Mouse (Mus musculus) spleen, adult 2 months (tissue): ENCODE measurements around the gene Gm20388. TPM values are rescaled to one million over a fixed set of nuclear protein-coding genes. Genes with fewer than 3 reads are reported as not detected.

Experiments used
- DNase-seq, 2 experiments: peaks; one replicate each; pipeline versions ENCODE4 v3.0.0 to v3.0.0-alpha.2; 2012 to 2021; ENCODE audit warnings: low spot score in 2 of 2, low read depth in 1 of 2
- H3K27ac ChIP-seq: fragments of 200-500 bp; 2 replicates; pipeline ENCODE4 v1.5.1; 2012; ENCODE audit warnings: low read length, inconsistent platforms; ENCODE audit not compliant: insufficient read depth
- H3K27me3 ChIP-seq: fragments of 200-500 bp; 2 replicates; pipeline ENCODE4 v1.6.1; 2012; ENCODE audit warnings: mild to moderate bottlenecking, moderate library complexity, low read length, inconsistent platforms; ENCODE audit not compliant: control insufficient read depth, insufficient read depth
- H3K36me3 ChIP-seq: fragments of 200-500 bp; 2 replicates; pipeline ENCODE4 v1.6.1; 2012; ENCODE audit warnings: mild to moderate bottlenecking, low read length, inconsistent platforms; ENCODE audit not compliant: control insufficient read depth, insufficient read depth
- H3K4me1 ChIP-seq: fragments of 200-500 bp; 2 replicates; pipeline ENCODE4 v1.6.1; 2011; ENCODE audit warnings: inconsistent platforms; ENCODE audit not compliant: control insufficient read depth, insufficient read depth, insufficient read length
- H3K4me3 ChIP-seq: fragments of 200-500 bp; 2 replicates; pipeline ENCODE4 v1.5.1; 2011; ENCODE audit warnings: mild to moderate bottlenecking, inconsistent platforms; ENCODE audit not compliant: insufficient read depth, insufficient read length; ENCODE audit errors: extremely low read depth
- CTCF ChIP-seq: fragments of 200-500 bp; IDR thresholded peaks from 2 replicates; pipeline ENCODE4 v1.5.1; 2011; ENCODE audit warnings: mild to moderate bottlenecking, inconsistent platforms; ENCODE audit not compliant: insufficient read depth, insufficient read length, insufficient replicate concordance; ENCODE audit errors: extremely low read depth
- POLR2A ChIP-seq: fragments of 200-500 bp; IDR thresholded peaks from 2 replicates; pipeline ENCODE4 v1.6.1; 2011; ENCODE audit warnings: low read depth, low read length, inconsistent platforms
- WGBS: fragments of 180-500 bp; shearing (Covaris S2); methylation state at CpG from one replicate; pipeline ENCODE4 v1.1.7; 2018; 5-methylcytosine and 5-hydroxymethylcytosine counted together
- polyA plus RNA-seq: library from polyadenylated mRNA; depleted of rRNA; stranded (reverse); fragments of >200 nt; gene quantifications from 2 replicates; pipeline ENCODE4 v1.2.3, GENCODE M21; 2012

The Gm20388 gene
- polyA plus RNA-seq, 1 experiment, result 26.1 TPM

DNA sequence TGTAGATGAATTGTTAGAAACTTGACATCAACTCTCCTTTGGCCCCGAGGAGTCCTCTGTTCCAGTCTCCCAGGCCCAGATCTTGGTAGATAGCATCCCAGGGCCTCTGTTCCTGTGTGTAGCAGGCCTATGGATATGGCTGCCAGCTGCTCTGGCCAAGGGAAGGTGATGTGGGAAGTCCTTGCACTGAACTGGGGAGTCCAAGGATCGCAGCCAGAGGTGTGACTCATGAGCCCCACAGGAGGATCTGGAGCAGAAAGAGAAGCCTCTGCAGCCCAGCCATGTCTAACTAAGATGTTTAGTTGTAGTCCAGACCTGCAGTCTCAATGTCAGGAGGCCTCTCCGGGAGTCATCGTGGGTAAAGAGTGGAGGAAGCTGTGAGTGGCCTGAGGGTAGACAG lies 4390.9 kb downstream of the Gm20388 start:
- Histone ChIP-seq H3K36me3 (no peaks in the 10 kb centered on the region), H3K4me3 (no peak overlapping the region), H3K4me1 (no peaks in the 10 kb centered on the region), H3K27me3 (no peaks in the 10 kb centered on the region), H3K27ac (no peak overlapping the region)
- TF ChIP-seq POLR2A, result no peak
- no peak for TF ChIP-seq CTCF
- DNase-seq, result no peak
- WGBS, result 69% methylated on average over 4 of the region's 4 CpGs

DNA sequence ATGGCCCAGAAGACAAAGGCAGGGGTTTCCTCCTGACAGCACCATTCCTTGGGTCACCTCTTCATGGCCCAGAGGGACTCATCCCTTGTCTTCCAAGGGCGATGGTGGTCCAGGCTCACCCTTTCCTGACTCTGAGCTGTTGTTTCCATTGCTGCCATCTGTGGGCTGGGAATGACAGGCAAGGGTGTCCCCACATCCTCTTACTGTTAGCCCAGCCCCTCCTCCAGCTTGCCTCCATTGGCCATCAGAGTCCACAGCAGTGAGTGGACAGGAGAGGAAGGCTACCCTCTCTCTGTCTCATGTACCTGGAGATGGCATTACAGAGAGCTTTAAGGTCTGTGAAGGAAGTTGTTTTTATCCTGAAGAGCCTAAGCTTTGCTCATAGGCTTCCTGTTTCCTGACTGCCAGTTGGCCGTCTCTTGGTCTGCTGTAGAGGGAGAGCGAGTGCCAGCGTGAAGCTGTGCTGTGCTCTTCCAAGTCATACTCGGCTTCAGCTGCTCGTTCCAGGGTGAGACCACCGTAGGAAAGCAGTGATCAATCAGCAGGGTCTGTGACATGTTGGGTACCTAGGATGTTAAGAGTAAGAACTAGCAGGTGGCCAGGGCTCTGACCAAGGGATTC lies 4391.4 kb downstream of the Gm20388 start:
- no peaks in the 10 kb centered on the region for H3K36me3 ChIP-seq
- H3K4me3 ChIP-seq, result no peak overlapping the region
- WGBS, result 43% methylated on average over 7 of the region's 7 CpGs

DNA sequence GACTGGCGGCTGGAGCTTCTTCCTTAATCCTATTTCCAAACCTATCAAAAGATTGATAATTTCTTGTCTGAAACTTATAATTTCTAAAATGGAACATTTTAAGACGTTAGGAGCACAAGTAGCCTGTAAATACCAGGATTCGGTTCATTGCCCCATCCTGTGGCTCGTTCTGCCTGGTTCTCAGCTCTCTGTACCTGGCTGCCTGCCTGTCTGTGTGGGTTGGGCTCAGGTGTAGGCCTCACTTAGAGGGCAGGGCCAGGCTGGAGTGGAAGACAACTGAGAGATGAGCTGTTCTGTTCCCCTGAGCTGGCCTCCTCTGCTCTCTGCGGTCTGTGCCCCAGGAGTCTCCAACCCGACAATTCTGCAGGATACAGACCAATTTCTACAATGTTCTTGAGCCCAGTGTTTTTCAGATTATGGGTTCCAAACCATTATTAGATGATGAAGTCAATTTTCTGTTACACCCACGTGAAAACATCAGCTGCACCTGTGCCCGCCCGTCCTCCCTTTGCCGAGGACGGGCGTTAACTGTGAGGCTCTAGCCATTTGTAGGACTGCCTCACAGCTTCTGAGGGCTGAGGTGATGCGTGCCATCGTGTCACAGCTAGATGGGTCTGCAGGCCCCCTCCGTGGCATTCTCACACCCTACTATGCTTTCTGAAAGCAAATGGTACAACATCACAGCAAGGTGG lies 4392.7 kb downstream of the Gm20388 start:
- Histone ChIP-seq H3K27me3 (no peaks in the 10 kb centered on the region), H3K4me1 (no peaks in the 10 kb centered on the region), H3K27ac (no peak overlapping the region), H3K4me3 (no peak overlapping the region), H3K36me3 (no peaks in the 10 kb centered on the region; the same call in 1 of the 2 replicates)
- no peak for DNase-seq
- WGBS, result 91% methylated on average over 15 of the region's 15 CpGs
- no peak for TF ChIP-seq POLR2A
- no peak for TF ChIP-seq CTCF

More for the DNA sequence above, 4391.4 kb downstream of the Gm20388 start:
- TF ChIP-seq CTCF, result no peak
- TF ChIP-seq POLR2A, result no peak
- Histone ChIP-seq H3K27me3 (no peaks in the 10 kb centered on the region), H3K4me1 (no peaks in the 10 kb centered on the region), H3K27ac (no peak overlapping the region)
- no peak for DNase-seq

DNA sequence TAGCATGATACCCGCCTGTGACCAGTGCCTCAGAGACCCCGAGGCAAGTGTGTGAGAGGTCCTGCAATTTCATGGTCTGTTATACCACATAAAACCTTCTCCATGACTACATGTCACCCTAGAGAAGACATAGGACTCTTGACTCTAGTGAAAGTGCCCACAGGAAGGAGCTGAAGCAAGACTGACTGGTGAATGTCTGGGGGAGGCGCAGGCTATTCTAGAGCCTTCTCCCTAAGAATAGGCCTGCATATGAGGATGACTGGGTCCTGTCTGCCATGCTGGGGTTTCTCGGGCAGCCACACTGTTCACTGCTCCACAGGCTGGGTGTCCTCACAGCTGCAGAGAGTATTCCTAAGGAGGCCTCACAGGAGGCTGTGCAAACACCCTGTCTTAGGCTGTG lies 4393.5 kb downstream of the Gm20388 start:
- TF ChIP-seq POLR2A (no peak), CTCF (no peak)
- no peak overlapping the region for H3K27ac ChIP-seq
- H3K36me3 ChIP-seq, result no peaks in the 10 kb centered on the region; the same call in 1 of the 2 replicates
- no peak for DNase-seq
- no peak overlapping the region for H3K4me3 ChIP-seq
- WGBS, result 79% methylated on average over 4 of the region's 4 CpGs
- H3K4me1 ChIP-seq, result no peaks in the 10 kb centered on the region
- H3K27me3 ChIP-seq, result no peaks in the 10 kb centered on the region

DNA sequence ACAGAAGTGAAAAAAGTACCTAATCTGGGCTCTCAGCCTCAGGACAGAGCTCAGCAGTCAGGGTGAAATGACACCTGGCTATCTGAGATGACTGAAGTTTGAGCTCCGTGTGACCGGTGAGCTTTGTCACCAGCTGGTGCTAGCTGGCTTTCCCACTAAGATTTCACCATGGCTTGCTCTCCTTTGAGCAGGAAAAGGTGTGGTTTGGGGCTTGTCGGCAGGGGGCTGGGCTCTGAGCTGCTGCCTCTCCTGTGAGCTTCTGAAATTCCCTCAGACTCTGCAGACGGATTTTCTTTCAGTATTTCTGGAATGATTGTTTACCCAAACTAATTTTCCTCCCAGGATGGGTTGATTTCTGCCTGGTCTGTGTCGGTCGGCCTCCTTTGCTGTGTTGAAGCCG lies 4395.9 kb downstream of the Gm20388 start:
- DNase-seq, result no peak
- H3K27ac ChIP-seq, result no peak overlapping the region
- H3K4me3 ChIP-seq, result no peak overlapping the region
- no peaks in the 10 kb centered on the region for H3K4me1 ChIP-seq
- no peaks in the 10 kb centered on the region for H3K27me3 ChIP-seq
- H3K36me3 ChIP-seq, result peaks cover 2% of the 10 kb centered on the region; the same call in 1 of the 2 replicates
- 44% methylated on average over 7 of the region's 7 CpGs for WGBS
- no peak for TF ChIP-seq POLR2A
- no peak for TF ChIP-seq CTCF

DNA sequence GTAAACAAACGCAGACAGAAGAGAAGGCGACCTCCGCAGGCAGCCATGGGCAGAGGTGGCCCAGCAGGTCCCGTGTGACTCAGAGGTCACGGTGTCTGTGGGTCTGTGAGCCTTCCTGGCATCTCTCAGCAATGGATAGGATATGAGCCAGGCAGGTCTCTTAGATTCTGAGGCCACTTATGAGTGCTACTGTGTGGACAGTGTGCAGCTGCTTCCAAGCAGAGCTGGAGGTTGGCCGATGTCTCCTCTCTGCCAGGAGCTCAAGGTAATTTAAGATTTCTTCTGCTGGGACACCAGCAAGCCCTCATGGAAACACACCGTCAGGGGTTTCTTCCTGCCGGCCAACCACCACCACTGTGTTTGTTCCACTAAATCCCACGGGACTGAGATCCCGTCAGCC lies 4397.1 kb downstream of the Gm20388 start:
- H3K4me1 ChIP-seq, result no peaks in the 10 kb centered on the region
- no peaks in the 10 kb centered on the region for H3K27me3 ChIP-seq
- no peak for TF ChIP-seq CTCF
- TF ChIP-seq POLR2A, result no peak
- no peak for DNase-seq
- peaks cover 2% of the 10 kb centered on the region; the same call in 1 of the 2 replicates for H3K36me3 ChIP-seq
- 90% methylated on average over 10 of the region's 10 CpGs for WGBS
- H3K27ac ChIP-seq, result no peak overlapping the region
- no peak overlapping the region for H3K4me3 ChIP-seq

DNA sequence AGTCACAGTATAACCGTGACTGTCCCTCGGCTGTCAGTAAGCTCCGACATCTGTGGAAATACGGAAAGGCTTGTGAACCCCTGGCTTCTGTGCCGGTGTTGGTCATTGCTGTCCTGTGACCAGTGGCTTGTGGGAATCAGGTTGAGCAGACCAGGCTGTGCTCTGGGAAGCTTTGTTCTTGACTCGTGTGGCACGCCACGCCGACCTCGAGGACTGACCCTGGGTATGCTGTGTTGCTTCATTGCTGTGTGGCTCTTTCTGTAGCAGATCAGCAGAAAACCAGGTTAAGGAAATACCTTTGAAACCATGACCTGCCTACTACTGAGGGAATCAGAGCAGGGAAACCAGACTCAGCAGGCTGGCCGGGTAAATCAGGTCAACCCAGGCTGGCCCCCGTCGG lies 4399.9 kb downstream of the Gm20388 start:
- no peaks in the 10 kb centered on the region for H3K27me3 ChIP-seq
- H3K4me3 ChIP-seq, result no peak overlapping the region
- no peak overlapping the region for H3K27ac ChIP-seq
- peaks cover 4% of the 10 kb centered on the region; the same call in 1 of the 2 replicates for H3K4me1 ChIP-seq
- H3K36me3 ChIP-seq, result peaks cover 2% of the 10 kb centered on the region; the same call in 1 of the 2 replicates
- WGBS, result 94% methylated on average over 13 of the region's 13 CpGs
- no peak for DNase-seq
- TF ChIP-seq POLR2A (no peak), CTCF (no peak)
